Mouse (Mus musculus): ENCODE data around the gene Chp1.

- TF ChIP-seq CTCF (IDR thresholded peaks at IDR 0.05), result no peak
- TF ChIP-seq EP300 (IDR thresholded peaks at IDR 0.05), result no peak
Measured at GRCm38 (mm10) chr2:119621302-119621701, 73.8 kb downstream of the Chp1 start.
